Mouse (Mus musculus): ENCODE measurements around the gene Pde9a. TPM values are rescaled to one million over a fixed set of nuclear protein-coding genes. Genes with fewer than 3 reads are reported as not detected.

Gene Pde9a
- polyA plus RNA-seq, 1 experiment from 2014 or later = 36.7 TPM

DNA sequence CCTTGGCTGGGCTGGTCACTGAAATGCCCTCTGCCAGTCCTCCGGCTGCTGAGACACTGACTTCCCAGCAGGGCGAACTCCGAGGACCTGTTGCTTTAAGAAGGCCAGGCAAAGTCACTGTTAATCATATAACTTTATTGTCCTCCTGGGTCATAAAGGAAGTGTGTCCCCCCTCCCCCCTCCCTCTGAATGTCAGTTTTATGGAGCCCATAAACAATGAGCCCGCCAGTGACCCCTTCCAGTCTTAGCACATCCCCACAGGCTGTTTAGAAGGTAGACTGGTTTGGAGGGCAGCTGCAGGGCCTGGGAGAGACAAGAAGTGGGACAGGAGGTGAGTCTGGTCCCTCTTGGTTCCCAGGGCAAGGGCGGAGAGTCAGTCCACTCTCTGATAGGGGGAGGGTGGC is 46.9 kb downstream of the Pde9a start:
- no peak overlapping the region for H3K4me3 ChIP-seq (ENCODE audit: low read depth, low read length)
- 50% methylated on average over 5 of the region's 5 CpGs for WGBS

DNA sequence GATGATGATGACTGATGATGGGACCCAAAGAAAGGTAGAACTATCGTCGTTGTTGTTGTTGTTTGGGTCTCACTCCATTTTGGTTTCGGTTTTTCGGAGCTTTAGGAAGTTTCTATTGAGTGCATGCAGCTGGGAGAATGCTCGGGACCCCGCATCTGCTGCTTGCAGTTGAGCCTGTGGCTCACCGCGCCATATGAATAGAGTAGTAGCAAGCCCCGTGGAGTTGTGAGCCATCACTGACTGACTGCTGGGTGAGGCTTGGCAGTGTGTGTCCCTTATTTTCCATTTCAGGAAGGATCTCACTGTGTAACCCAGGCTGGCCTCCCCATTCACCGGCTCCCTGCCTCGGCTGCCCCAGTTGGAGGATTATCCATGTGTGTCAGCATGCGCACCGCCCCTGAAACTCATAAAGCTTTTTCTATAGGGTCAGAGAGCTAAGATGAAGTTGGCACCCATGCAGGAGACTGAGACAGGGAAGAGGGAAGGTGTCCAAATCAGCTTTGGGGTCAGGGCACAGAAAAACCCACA is 47.5 kb downstream of the Pde9a start:
- Histone ChIP-seq H3K27ac (ENCODE audit: low read depth) (no peak overlapping the region), H3K9me3 (ENCODE audit: low read depth, low read length) (peaks cover 7% of the 10 kb centered on the region; the same call in 1 of the 2 replicates), H3K4me2 (peak overlapping the region; percentile 1; the same call in 1 of the 2 replicates), H3K4me1 (ENCODE audit: insufficient read depth) (0 out of 2 replicates have a peak, but pooled peaks cover 5% of the 10 kb centered on the region), H3K9ac (no peak overlapping the region), H3K36me3 (ENCODE audit: insufficient read depth) (peaks cover 17% of the 10 kb centered on the region; the same call in 1 of the 2 replicates), H3K27me3 (ENCODE audit: insufficient read depth, low read length) (no peaks in the 10 kb centered on the region), H3K4me3 (ENCODE audit: low read depth, low read length) (no peak overlapping the region)
- 53% methylated on average over 13 of the region's 13 CpGs for WGBS
- ATAC-seq (ENCODE audit: insufficient read depth) (no peak), DNase-seq (no peak)
- no peak for TF ChIP-seq CTCF (IDR thresholded peaks at IDR 0.05; ENCODE audit: low read depth)

More for the DNA sequence above, 46.9 kb downstream of the Pde9a start:
- H3K27ac ChIP-seq (ENCODE audit: low read depth) = no peak overlapping the region
- peaks cover 7% of the 10 kb centered on the region; the same call in 1 of the 2 replicates for H3K9me3 ChIP-seq (ENCODE audit: low read depth, low read length)
- DNase-seq (peak; percentile 34), ATAC-seq (ENCODE audit: insufficient read depth) (no peak)
- no peak overlapping the region for H3K9ac ChIP-seq
- H3K4me2 ChIP-seq = peak overlapping the region; percentile 1; the same call in 1 of the 2 replicates
- TF ChIP-seq CTCF (IDR thresholded peaks at IDR 0.05; ENCODE audit: low read depth) = no peak
- peaks cover 17% of the 10 kb centered on the region; the same call in 1 of the 2 replicates for H3K36me3 ChIP-seq (ENCODE audit: insufficient read depth)
- H3K4me1 ChIP-seq (ENCODE audit: insufficient read depth) = 0 out of 2 replicates have a peak, but pooled peaks cover 5% of the 10 kb centered on the region
- H3K27me3 ChIP-seq (ENCODE audit: insufficient read depth, low read length) = no peaks in the 10 kb centered on the region

DNA sequence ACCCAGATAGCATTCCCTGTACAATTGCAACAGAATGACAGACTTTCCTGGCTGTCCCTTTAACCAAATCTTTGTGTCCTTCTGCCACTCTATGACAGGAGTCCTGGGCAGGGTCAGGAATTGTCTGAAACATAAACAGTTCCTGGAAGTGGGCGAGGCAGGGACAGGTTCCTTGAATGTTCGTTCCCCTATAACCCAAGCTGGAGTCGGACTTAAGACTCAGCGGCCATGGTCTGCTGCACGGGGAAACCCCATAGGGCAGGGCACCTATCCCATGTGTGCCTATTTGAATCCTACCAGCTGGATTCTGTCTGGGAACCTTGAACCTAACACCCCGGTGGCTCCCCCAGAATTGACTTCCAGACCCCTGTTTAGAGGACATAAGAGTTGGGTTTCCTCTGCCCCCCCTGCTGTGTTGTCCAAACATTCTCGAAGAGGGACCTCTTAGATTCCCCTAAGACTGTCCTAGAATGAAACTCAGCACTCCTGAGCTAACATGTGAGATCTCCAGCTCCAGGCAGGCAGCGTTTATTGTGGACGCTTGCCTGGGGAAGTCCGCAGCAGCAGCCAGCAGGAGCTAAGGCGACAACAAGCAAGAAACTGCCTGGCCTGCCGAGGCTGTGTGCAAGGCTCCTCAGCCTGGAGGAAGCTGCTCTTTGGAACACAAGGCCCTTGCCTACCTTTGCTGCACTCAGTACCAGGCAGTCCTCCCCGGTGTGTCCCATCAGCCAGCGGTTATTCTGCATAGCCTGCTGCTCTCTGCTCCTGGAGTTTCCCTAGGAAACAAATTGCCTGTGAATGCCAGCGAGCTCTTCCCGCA is 48.2 kb downstream of the Pde9a start:
- H3K4me2 ChIP-seq = peak overlapping the region; percentile 5; the same call in 1 of the 2 replicates
- no peak overlapping the region for H3K4me3 ChIP-seq (ENCODE audit: low read depth, low read length)
- peaks cover 5% of the 10 kb centered on the region; the same call in 1 of the 2 replicates for H3K9me3 ChIP-seq (ENCODE audit: low read depth, low read length)
- peaks cover 17% of the 10 kb centered on the region; the same call in 1 of the 2 replicates for H3K36me3 ChIP-seq (ENCODE audit: insufficient read depth)
- DNase-seq (peak; percentile 51), ATAC-seq (ENCODE audit: insufficient read depth) (no peak)
- no peak overlapping the region; the same call in 1 of the 2 replicates for H3K9ac ChIP-seq
- 17% methylated on average over 16 of the region's 16 CpGs for WGBS
- no peak for TF ChIP-seq CTCF (IDR thresholded peaks at IDR 0.05; ENCODE audit: low read depth)
- 0 out of 2 replicates have a peak, but pooled peaks cover 5% of the 10 kb centered on the region for H3K4me1 ChIP-seq (ENCODE audit: insufficient read depth)
- no peaks in the 10 kb centered on the region for H3K27me3 ChIP-seq (ENCODE audit: insufficient read depth, low read length)
- 0 out of 2 replicates have a peak overlapping the region, but pooled peaks have one; percentile 30 for H3K27ac ChIP-seq (ENCODE audit: low read depth)

DNA sequence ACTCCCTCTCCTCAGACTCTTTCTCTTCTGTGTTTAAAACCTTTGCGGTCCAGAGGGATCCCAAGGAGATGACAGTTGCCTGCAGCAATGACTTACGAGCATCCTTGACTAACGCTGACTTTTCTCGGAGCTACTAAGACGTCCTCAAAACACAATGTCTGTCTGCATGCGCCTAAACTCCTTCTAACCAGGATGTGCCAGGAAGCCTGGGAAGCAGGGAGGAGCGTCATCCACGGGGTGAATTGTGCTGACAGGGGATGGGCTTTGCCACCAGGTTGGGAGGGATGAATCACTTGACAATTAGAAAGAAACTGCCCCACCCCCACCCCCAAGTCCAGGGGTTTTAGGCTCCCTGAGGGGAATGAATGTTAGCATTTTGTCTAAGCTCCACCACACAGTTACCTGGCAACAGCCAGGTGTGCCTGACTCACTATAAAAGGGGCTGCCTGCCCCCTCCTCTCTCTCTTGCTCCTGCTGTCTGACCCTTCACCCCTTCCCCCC is 48.9 kb downstream of the Pde9a start:
- Histone ChIP-seq H3K27me3 (ENCODE audit: insufficient read depth, low read length) (no peaks in the 10 kb centered on the region), H3K9me3 (ENCODE audit: low read depth, low read length) (no peaks in the 10 kb centered on the region), H3K27ac (ENCODE audit: low read depth) (no peak overlapping the region), H3K9ac (no peak overlapping the region; the same call in 1 of the 2 replicates), H3K36me3 (ENCODE audit: insufficient read depth) (peaks cover 14% of the 10 kb centered on the region; the same call in 1 of the 2 replicates), H3K4me1 (ENCODE audit: insufficient read depth) (0 out of 2 replicates have a peak, but pooled peaks cover 5% of the 10 kb centered on the region), H3K4me3 (ENCODE audit: low read depth, low read length) (no peak overlapping the region), H3K4me2 (peak overlapping the region; percentile 5; the same call in 1 of the 2 replicates)
- peak; percentile 21 for DNase-seq
- TF ChIP-seq CTCF (IDR thresholded peaks at IDR 0.05; ENCODE audit: low read depth) = no peak
- no peak; the same call in 1 of the 2 replicates for ATAC-seq (ENCODE audit: insufficient read depth)
- 16% methylated on average over 8 of the region's 8 CpGs for WGBS

DNA sequence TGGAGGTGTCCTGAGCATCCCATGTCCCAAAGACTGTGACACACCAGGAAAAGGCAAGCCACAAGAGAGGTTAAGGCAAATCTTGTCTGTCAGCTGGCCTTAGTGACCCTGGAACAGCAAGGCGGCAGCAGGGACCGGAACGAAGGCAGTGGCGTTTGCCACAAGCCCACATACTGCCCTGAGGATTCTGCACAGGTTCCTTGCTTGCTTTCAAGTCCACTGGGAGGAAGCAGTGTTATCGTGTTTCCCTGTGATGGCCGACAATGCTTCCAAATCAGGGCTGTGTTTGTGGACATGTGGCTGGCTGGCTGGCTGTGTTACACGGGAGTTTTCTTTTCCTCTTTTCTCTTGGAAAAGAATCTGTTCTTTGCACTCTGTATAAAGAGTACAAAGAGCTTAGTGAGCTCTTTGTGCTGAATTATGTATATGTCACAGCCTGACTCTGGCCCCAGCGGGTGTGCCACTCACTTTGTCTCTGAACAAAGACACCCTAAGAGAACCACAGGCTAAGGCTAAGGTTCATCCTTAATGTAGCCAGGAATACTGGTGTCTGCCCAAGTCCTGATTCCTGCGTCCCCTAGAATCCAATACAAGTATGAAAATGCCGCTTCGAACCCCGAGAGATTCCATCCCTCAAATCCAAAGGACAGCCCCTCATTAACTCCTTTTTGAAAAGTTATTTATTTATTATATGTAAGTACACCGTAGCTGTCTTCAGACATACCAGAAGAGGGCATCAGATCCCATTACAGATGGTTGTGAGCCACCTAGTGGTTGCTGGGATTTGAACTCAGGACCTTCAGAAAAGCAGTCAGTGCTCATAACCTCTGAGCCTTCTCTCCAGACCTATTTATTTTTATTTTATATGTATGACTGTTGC is 50.2 kb downstream of the Pde9a start:
- Histone ChIP-seq H3K4me3 (ENCODE audit: low read depth, low read length) (no peak overlapping the region), H3K36me3 (ENCODE audit: insufficient read depth) (peaks cover 7% of the 10 kb centered on the region; the same call in 1 of the 2 replicates), H3K9ac (no peak overlapping the region), H3K4me1 (ENCODE audit: insufficient read depth) (0 out of 2 replicates have a peak, but pooled peaks cover 5% of the 10 kb centered on the region), H3K27ac (ENCODE audit: low read depth) (no peak overlapping the region), H3K4me2 (no peak overlapping the region), H3K9me3 (ENCODE audit: low read depth, low read length) (no peaks in the 10 kb centered on the region), H3K27me3 (ENCODE audit: insufficient read depth, low read length) (no peaks in the 10 kb centered on the region)
- TF ChIP-seq CTCF (IDR thresholded peaks at IDR 0.05; ENCODE audit: low read depth) = peak; percentile 28; the same call in 1 of the 2 replicates
- ATAC-seq (ENCODE audit: insufficient read depth) = no peak
- 80% methylated on average over 13 of the region's 13 CpGs for WGBS
- DNase-seq = no peak

DNA sequence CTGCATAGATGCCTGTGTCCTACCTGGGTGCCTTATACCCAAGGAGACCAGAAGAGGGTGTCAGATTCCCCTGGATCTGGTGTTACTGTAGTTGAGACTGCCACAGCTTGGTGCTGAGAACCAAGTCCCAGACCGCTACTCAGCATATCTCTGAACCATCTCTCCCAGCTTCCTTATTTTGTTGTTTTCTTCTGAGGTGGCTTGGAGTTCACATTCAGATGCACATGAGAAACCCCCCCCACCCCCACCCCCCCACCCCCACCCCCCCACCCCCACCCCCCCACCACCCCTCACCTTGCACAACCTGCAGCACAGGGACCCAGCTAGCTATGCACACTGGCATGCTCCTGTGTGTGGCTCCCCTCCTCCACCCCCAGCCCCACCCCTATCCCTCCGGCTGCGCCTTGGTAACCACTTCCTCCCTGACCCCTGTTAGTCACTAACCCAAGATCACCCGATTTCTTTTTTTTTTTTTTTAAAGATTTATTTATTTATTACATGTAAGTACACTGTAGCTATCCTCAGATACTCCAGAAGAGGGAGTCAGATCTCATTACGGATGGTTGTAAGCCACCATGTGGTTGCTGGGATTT is 50.9 kb downstream of the Pde9a start:
- no peak for ATAC-seq (ENCODE audit: insufficient read depth)
- H3K4me3 ChIP-seq (ENCODE audit: low read depth, low read length) = no peak overlapping the region
- no peak overlapping the region for H3K9ac ChIP-seq
- no peak overlapping the region for H3K4me2 ChIP-seq
- TF ChIP-seq CTCF (IDR thresholded peaks at IDR 0.05; ENCODE audit: low read depth) = no peak
- 0 out of 2 replicates have a peak, but pooled peaks cover 5% of the 10 kb centered on the region for H3K4me1 ChIP-seq (ENCODE audit: insufficient read depth)
- no peaks in the 10 kb centered on the region for H3K27me3 ChIP-seq (ENCODE audit: insufficient read depth, low read length)
- peaks cover 7% of the 10 kb centered on the region; the same call in 1 of the 2 replicates for H3K36me3 ChIP-seq (ENCODE audit: insufficient read depth)
- 60% methylated on average over 2 of the region's 5 CpGs for WGBS
- DNase-seq = no peak
- H3K27ac ChIP-seq (ENCODE audit: low read depth) = no peak overlapping the region
- H3K9me3 ChIP-seq (ENCODE audit: low read depth, low read length) = no peaks in the 10 kb centered on the region
